Mouse (Mus musculus): Measurements from ENCODE around the gene Olfr1087.
"Not testable (repeated sequence)": the region's sequence is repeated elsewhere in the genome, so short reads cannot be mapped to it uniquely, and the experiment has no call there.

The Olfr1087 gene

GRCm38 (mm10) chr2:86698295-86698694 lies at the start of gene Olfr1087:
Gene Olfr1087 (minus strand): TSS chr2:86698395.
- DNase-seq = no peak

GRCm38 (mm10) chr2:86733601-86734000 lies 35.4 kb upstream of the Olfr1087 start, which contains the start of gene Olfr1089:
Gene Olfr1089 (minus strand): TSS chr2:86733701.
- no peak for DNase-seq

GRCm38 (mm10) chr2:86679992-86680391 lies 18.2 kb downstream of the Olfr1087 start, which contains the start of gene Olfr1086:
Gene Olfr1086 (minus strand): TSS chr2:86680092.
- DNase-seq = no peak

GRCm38 (mm10) chr2:86661919-86662318 lies 36.3 kb downstream of the Olfr1087 start, which contains the start of gene Olfr1085:
Gene Olfr1085 (minus strand): TSS chr2:86662019.
- DNase-seq = no peak

GRCm38 (mm10) chr2:86639625-86640024 lies 58.6 kb downstream of the Olfr1087 start, which contains the start of gene Olfr1084:
Gene Olfr1084 (minus strand): TSS chr2:86639725.
- not testable (repeated sequence) for DNase-seq
